ENCODE assay signal across 12 mouse cellular contexts in genomic region chr8:122321455-122321921, GRCm38 (mm10). TPM values are rescaled to one million over a fixed set of nuclear protein-coding genes. Genes with fewer than 3 reads are reported as not detected.
A peak's percentile ranks its signal among the peaks of the same experiment; 100 is the strongest.
DNase-seq lines count a peak whose midpoint lies in the region; ATAC-seq lines count a peak whose summit lies in the region.
"Had no signal": no experiment of that assay in that cellular context is flagged by ENCODE, and none has a peak within 500 bp of the region (broad histone marks: within the 10 kb centered on the region; RNA-seq: fewer than 3 reads in every experiment).

No protein-coding gene starts in this region.

- peaks cover 41% of the 10 kb centered on the region for H3K27me3 ChIP-seq in midbrain, embryonic 10.5 days (ENCODE audit: low read depth, poor library complexity, severe bottlenecking)
- H3K27me3 ChIP-seq in midbrain, embryonic 16.5 days (ENCODE audit: control insufficient read depth, insufficient read depth, low read depth, low read length) = no peaks in the 10 kb centered on the region

- no peak overlapping the region for H3K9ac ChIP-seq in midbrain, embryonic 16.5 days (ENCODE audit: low read depth, low read length)
- H3K9ac ChIP-seq: limb, embryonic 13.5 days had no signal

- no peaks in the 10 kb centered on the region for H3K9me3 ChIP-seq in midbrain, embryonic 10.5 days (replicated peaks)
- no peaks in the 10 kb centered on the region for H3K9me3 ChIP-seq in midbrain, embryonic 16.5 days (replicated peaks; ENCODE audit: control insufficient read depth, low read length, poor library complexity, severe bottlenecking)
- H3K9me3 ChIP-seq: limb, embryonic 13.5 days had no signal

- no peak for DNase-seq in midbrain, embryonic 10.5 days (ENCODE audit: low spot score)
- peak; percentile 96 for DNase-seq in liver
- peak; percentile 71 to 72 for DNase-seq in spleen, postnatal 14 days (ENCODE audit: low spot score in 2 of 2)
- DNase-seq in adrenal gland, adult 2 months = no peak
- DNase-seq in ovary, postnatal 36 days (ENCODE audit: low spot score) = no peak
- DNase-seq: cerebellum, adult 18-20 months had no signal

- peaks cover 93% of the 10 kb centered on the region for H3K4me1 ChIP-seq in midbrain, embryonic 10.5 days
- H3K4me1 ChIP-seq in midbrain, embryonic 16.5 days (ENCODE audit: control insufficient read depth, insufficient read depth, low read length) = peaks cover 12% of the 10 kb centered on the region

- 0 out of 2 replicates have a peak overlapping the region, but pooled peaks have one; percentile 52 for H3K27ac ChIP-seq in midbrain, embryonic 10.5 days (replicated peaks)
- H3K27ac ChIP-seq in midbrain, embryonic 16.5 days (ENCODE audit: low read length) = no peak overlapping the region
- H3K27ac ChIP-seq: limb, embryonic 13.5 days had no signal

- 68% methylated on average over 10 of the region's 10 CpGs for WGBS in midbrain, embryonic 10.5 days
- 62% methylated on average over 10 of the region's 10 CpGs for WGBS in midbrain, embryonic 16.5 days

- ATAC-seq in midbrain, embryonic 16.5 days = no peak
- peak; percentile 62 for ATAC-seq in common myeloid progenitor, adult 5-6 weeks (replicated peaks; ENCODE audit: low read depth, poor library complexity, severe bottlenecking)

- H3K4me3 ChIP-seq in midbrain, embryonic 10.5 days = no peak overlapping the region
- H3K4me3 ChIP-seq in midbrain, embryonic 16.5 days (ENCODE audit: low read depth, low read length) = no peak overlapping the region
- H3K4me3 ChIP-seq: limb, embryonic 13.5 days; myocyte had no signal

- no peak overlapping the region for H3K4me2 ChIP-seq in midbrain, embryonic 16.5 days (ENCODE audit: low read length)
- H3K4me2 ChIP-seq: limb, embryonic 13.5 days had no signal

- H3K36me3 ChIP-seq in midbrain, embryonic 10.5 days = no peaks in the 10 kb centered on the region
- H3K36me3 ChIP-seq in midbrain, embryonic 16.5 days (ENCODE audit: control insufficient read depth, insufficient read depth, low read length) = no peaks in the 10 kb centered on the region
- H3K36me3 ChIP-seq: limb, embryonic 13.5 days had no signal

RNA-seq across cellular contexts. Expression of gene Trhr2, which starts 39.1 kb away (rescaled TPM):
- polyA plus RNA-seq in midbrain, embryonic 10.5 days (2016; fragmentation: Nextera tagmentation; extraction: Ambion mirVana) = not detected in 2 replicates
- 0.26 TPM in 1 of 2 replicates, not detected in the other for polyA plus RNA-seq in midbrain, embryonic 16.5 days (2015; fragmentation: Nextera tagmentation; extraction: Ambion mirVana)
- total RNA-seq in common myeloid progenitor, adult 5-6 weeks (2017) = not detected in 2 replicates
- not detected for total RNA-seq in adrenal gland, adult 2 months (2021)
- polyA plus RNA-seq in adrenal gland, adult 2 months (2012; rRNA removed) = not detected in 2 replicates
- polyA plus RNA-seq: gonadal fat pad, adult 2 months; large intestine, adult 2 months; myocyte had no signal

RNA-seq across cellular contexts. Expression of gene Zfpm1, which starts 39.5 kb away (rescaled TPM):
- 1.3 and 1.5 TPM in 2 replicates for polyA plus RNA-seq in midbrain, embryonic 10.5 days (2016; fragmentation: Nextera tagmentation; extraction: Ambion mirVana)
- 0.77 and 1.2 TPM in 2 replicates for polyA plus RNA-seq in midbrain, embryonic 16.5 days (2015; fragmentation: Nextera tagmentation; extraction: Ambion mirVana)
- 53.0 and 72.2 TPM in 2 replicates for total RNA-seq in common myeloid progenitor, adult 5-6 weeks (2017)
- total RNA-seq in adrenal gland, adult 2 months (2021) = 10 to 100 TPM; 16.0 to 24.2 TPM
- polyA plus RNA-seq in adrenal gland, adult 2 months (2012; rRNA removed) = 37.4 and 60.4 TPM in 2 replicates

RNA-seq across cellular contexts. Expression of gene Zc3h18, which starts 54.9 kb away (rescaled TPM):
- polyA plus RNA-seq in midbrain, embryonic 10.5 days (2016; fragmentation: Nextera tagmentation; extraction: Ambion mirVana) = 75.7 and 79.4 TPM in 2 replicates
- 30.8 and 37.7 TPM in 2 replicates for polyA plus RNA-seq in midbrain, embryonic 16.5 days (2015; fragmentation: Nextera tagmentation; extraction: Ambion mirVana)
- 68.9 and 81.0 TPM in 2 replicates for total RNA-seq in common myeloid progenitor, adult 5-6 weeks (2017)
- total RNA-seq in adrenal gland, adult 2 months (2021) = 10 to 100 TPM; 36.9 to 44.8 TPM
- 34.3 and 38.2 TPM in 2 replicates for polyA plus RNA-seq in adrenal gland, adult 2 months (2012; rRNA removed)

Comparison
In these comparisons a context has a peak if more than half of its experiments do, and no peak if none do; other contexts are left out.
1. DNase-seq: peak in liver (single experiment) and spleen, postnatal 14 days (2 of 2); none in midbrain, embryonic 10.5 days (single experiment), adrenal gland, adult 2 months (single experiment) and ovary, postnatal 36 days (single experiment).
2. RNA of gene Zfpm1, which starts 39.5 kb away (polyA plus RNA-seq): 37.4 to 60.4 TPM in adrenal gland, adult 2 months; 1.3 to 1.5 TPM in midbrain, embryonic 10.5 days and 0.77 to 1.2 TPM in midbrain, embryonic 16.5 days; every median in the first group is over 10 times any median in the second.